16 mouse cellular contexts compared by ENCODE assay signal in the genomic region with DNA sequence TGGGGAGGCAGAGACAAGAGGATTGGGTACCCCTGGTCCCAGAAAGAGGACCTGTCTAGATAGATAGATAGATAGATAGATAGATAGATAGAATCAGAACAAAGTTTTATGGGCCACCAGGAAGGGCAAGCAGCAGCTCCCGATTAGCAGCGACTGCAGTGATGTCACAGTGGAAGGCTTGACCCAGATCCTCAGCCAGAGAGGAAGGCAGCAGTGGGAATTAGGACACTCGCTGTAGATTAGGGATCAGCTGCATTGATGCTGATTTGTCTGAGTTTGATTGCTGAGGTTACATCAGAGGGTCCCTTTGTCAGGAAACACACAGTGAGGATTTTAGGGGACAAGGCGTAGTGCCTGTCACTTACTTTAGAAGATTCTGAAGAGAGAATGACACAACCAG.
"Had no signal": no experiment of that assay in that cellular context is flagged by ENCODE, and none has a peak within 500 bp of the region (broad histone marks: within the 10 kb centered on the region; RNA-seq: fewer than 3 reads in every experiment).

No protein-coding gene starts in this region.

- DNase-seq: right cerebral cortex, adult 18-20 months; right cerebral cortex, postnatal 14 days; right cerebral cortex, postnatal 25 days; right cerebral cortex, postnatal 4 days; spleen, adult 18-20 months; thymus, adult 18-20 months; thymus, adult 2 months; thymus, postnatal 14 days; thymus, postnatal 25 days; thymus, postnatal 36 days; thymus, postnatal 4 days had no signal

- H3K4me1 ChIP-seq: neural tube, embryonic 12.5 days; neural tube, embryonic 15.5 days had no signal

- H3K27me3 ChIP-seq: neural tube, embryonic 12.5 days; neural tube, embryonic 13.5 days; neural tube, embryonic 15.5 days; stomach, embryonic 15.5 days had no signal

- H3K9me3 ChIP-seq: neural tube, embryonic 13.5 days; neural tube, embryonic 15.5 days; stomach, embryonic 15.5 days had no signal

- H3K36me3 ChIP-seq: stomach, embryonic 15.5 days had no signal

- H3K27ac ChIP-seq: neural tube, embryonic 12.5 days; neural tube, embryonic 13.5 days; neural tube, embryonic 15.5 days; stomach, embryonic 15.5 days; stomach, postnatal 0 days had no signal

- H3K4me3 ChIP-seq: neural tube, embryonic 12.5 days; neural tube, embryonic 13.5 days; neural tube, embryonic 15.5 days; stomach, embryonic 15.5 days had no signal
